Mouse (Mus musculus): Measurements from ENCODE around the gene Mrpl48. TPM values are rescaled to one million over a fixed set of nuclear protein-coding genes. Genes with fewer than 3 reads are reported as not detected.

Mrpl48 gene
- total and polyA plus RNA-seq, 3 experiments: 39.5 to 67.3 TPM; not detected in 1

GRCm38 (mm10) chr7:100578794-100579193 is 29.3 kb downstream of the Mrpl48 start:
- no peaks in the 10 kb centered on the region for H3K27me3 ChIP-seq (ENCODE audit: control insufficient read depth in 1 of 2, insufficient read depth in 2 of 2, low read length in 2 of 2)
- H3K36me3 ChIP-seq (ENCODE audit: control insufficient read depth in 1 of 2, insufficient read depth in 2 of 2, low read length in 2 of 2): peaks cover 0 to 11% of the 10 kb centered on the region in 2 experiments; a peak in 2 of 4 replicates
- H3K9ac ChIP-seq (ENCODE audit: control insufficient read depth, low read depth, low read length, poor library complexity, severe bottlenecking): no peak overlapping the region
- peaks cover 2% of the 10 kb centered on the region in 2 experiments; a peak in 3 of 4 replicates for H3K4me1 ChIP-seq (ENCODE audit: control insufficient read depth in 1 of 2, insufficient read depth in 2 of 2, low read length in 2 of 2)
- H3K9me3 ChIP-seq (replicated peaks; ENCODE audit: insufficient read depth, low read length): no peaks in the 10 kb centered on the region
- H3K4me3 ChIP-seq (ENCODE audit: control insufficient read depth in 1 of 2, insufficient read depth in 1 of 2, low read depth in 2 of 2, low read length in 2 of 2): no peak overlapping the region
- no peak overlapping the region for H3K27ac ChIP-seq (ENCODE audit: control insufficient read depth, low read depth, low read length)
- no peak for DNase-seq (ENCODE audit: low read depth, low spot score)
- peaks cover 1% of the 10 kb centered on the region for H3K79me2 ChIP-seq (ENCODE audit: control insufficient read depth, insufficient read depth, low read length, poor library complexity)
- no peak for TF ChIP-seq TCF12 (IDR thresholded peaks at IDR 0.05; ENCODE audit: low read depth, low read length)

- H3K36me3 ChIP-seq (ENCODE audit: control insufficient read depth in 1 of 2, insufficient read depth in 2 of 2, low read length in 2 of 2): peaks cover 0 to 22% of the 10 kb centered on the region in 2 experiments; a peak in 2 of 4 replicates
- no peak overlapping the region for H3K27ac ChIP-seq (ENCODE audit: control insufficient read depth, low read depth, low read length)
- H3K79me2 ChIP-seq (ENCODE audit: control insufficient read depth, insufficient read depth, low read length, poor library complexity): peaks cover 1% of the 10 kb centered on the region; the same call in 1 of the 2 replicates
- no peak for DNase-seq (ENCODE audit: low read depth, low spot score)
- peaks cover 12 to 16% of the 10 kb centered on the region in 2 experiments; a peak in 3 of 4 replicates for H3K4me1 ChIP-seq (ENCODE audit: control insufficient read depth in 1 of 2, insufficient read depth in 2 of 2, low read length in 2 of 2)
- H3K9ac ChIP-seq (ENCODE audit: control insufficient read depth, low read depth, low read length, poor library complexity, severe bottlenecking): no peak overlapping the region
- H3K4me3 ChIP-seq (ENCODE audit: control insufficient read depth in 1 of 2, insufficient read depth in 1 of 2, low read depth in 2 of 2, low read length in 2 of 2): no peak overlapping the region
- H3K27me3 ChIP-seq (ENCODE audit: control insufficient read depth in 1 of 2, insufficient read depth in 2 of 2, low read length in 2 of 2): no peaks in the 10 kb centered on the region
- TF ChIP-seq JUND (IDR thresholded peaks at IDR 0.05; ENCODE audit: low read depth, low read length) (no peak), EP300 (IDR thresholded peaks at IDR 0.05; ENCODE audit: low read depth in 1 of 2, low read length in 2 of 2) (no peak), HCFC1 (IDR thresholded peaks at IDR 0.05; ENCODE audit: low read depth, low read length) (no peak), BHLHE40 (IDR thresholded peaks at IDR 0.05; ENCODE audit: borderline replicate concordance, low read depth, low read length) (no peak), ZKSCAN1 (IDR thresholded peaks at IDR 0.05; ENCODE audit: low read depth, low read length) (no peak), SMC3 (IDR thresholded peaks at IDR 0.05; ENCODE audit: low read depth, low read length) (no peak), MAZ (IDR thresholded peaks at IDR 0.05; ENCODE audit: low read depth, low read length) (no peak), CTCF (IDR thresholded peaks at IDR 0.05 in 2 of 3, conservative IDR thresholded peaks at IDR 0.05 in 1 of 3; ENCODE audit: control insufficient read depth in 1 of 3, insufficient read depth in 1 of 3, low read depth in 2 of 3, low read length in 3 of 3, poor library complexity in 1 of 3, severe bottlenecking in 1 of 3) (no peak), MXI1 (IDR thresholded peaks at IDR 0.05; ENCODE audit: low read depth, low read length) (no peak), UBTF (IDR thresholded peaks at IDR 0.05; ENCODE audit: borderline replicate concordance, insufficient read depth, low read depth, low read length) (no peak), POLR2A (IDR thresholded peaks at IDR 0.05; ENCODE audit: control insufficient read depth in 1 of 2, insufficient read depth in 1 of 2, low read depth in 1 of 2, low read length in 2 of 2, poor library complexity in 1 of 2) (no peak), NELFE (IDR thresholded peaks at IDR 0.05; ENCODE audit: low read depth, low read length) (no peak)
- H3K9me3 ChIP-seq (replicated peaks; ENCODE audit: insufficient read depth, low read length): no peaks in the 10 kb centered on the region
Observed at GRCm38 (mm10) chr7:100572704-100573103, 35.4 kb downstream of the Mrpl48 start.

GRCm38 (mm10) chr7:100572061-100572460 is 36.0 kb downstream of the Mrpl48 start:
- Histone ChIP-seq H3K36me3 (ENCODE audit: control insufficient read depth in 1 of 2, insufficient read depth in 2 of 2, low read length in 2 of 2) (peaks cover 0 to 22% of the 10 kb centered on the region in 2 experiments; a peak in 2 of 4 replicates), H3K79me2 (ENCODE audit: control insufficient read depth, insufficient read depth, low read length, poor library complexity) (peaks cover under 1% of the 10 kb centered on the region; the same call in 1 of the 2 replicates), H3K4me3 (ENCODE audit: control insufficient read depth in 1 of 2, insufficient read depth in 1 of 2, low read depth in 2 of 2, low read length in 2 of 2) (no peak overlapping the region), H3K4me1 (ENCODE audit: control insufficient read depth in 1 of 2, insufficient read depth in 2 of 2, low read length in 2 of 2) (peaks cover 12 to 16% of the 10 kb centered on the region in 2 experiments; a peak in 3 of 4 replicates), H3K9me3 (replicated peaks; ENCODE audit: insufficient read depth, low read length) (no peaks in the 10 kb centered on the region), H3K27me3 (ENCODE audit: control insufficient read depth in 1 of 2, insufficient read depth in 2 of 2, low read length in 2 of 2) (no peaks in the 10 kb centered on the region), H3K9ac (ENCODE audit: control insufficient read depth, low read depth, low read length, poor library complexity, severe bottlenecking) (no peak overlapping the region), H3K27ac (ENCODE audit: control insufficient read depth, low read depth, low read length) (no peak overlapping the region)
- TF ChIP-seq USF1 (IDR thresholded peaks at IDR 0.05; ENCODE audit: low read depth, low read length) (no peak), SMC3 (IDR thresholded peaks at IDR 0.05; ENCODE audit: low read depth, low read length) (no peak), ETS1 (IDR thresholded peaks at IDR 0.05; ENCODE audit: low read depth, low read length) (no peak), TCF12 (IDR thresholded peaks at IDR 0.05; ENCODE audit: low read depth, low read length) (no peak), HCFC1 (IDR thresholded peaks at IDR 0.05; ENCODE audit: low read depth, low read length) (no peak), KAT2A (conservative IDR thresholded peaks at IDR 0.05; ENCODE audit: low read depth, low read length) (no peak), BHLHE40 (IDR thresholded peaks at IDR 0.05; ENCODE audit: borderline replicate concordance, low read depth, low read length) (no peak), MYB (IDR thresholded peaks at IDR 0.05; ENCODE audit: low read depth, low read length) (no peak), CHD2 (IDR thresholded peaks at IDR 0.05; ENCODE audit: low read length) (no peak), POLR2AphosphoS2 (IDR thresholded peaks at IDR 0.05; ENCODE audit: low read length) (no peak), MAZ (IDR thresholded peaks at IDR 0.05; ENCODE audit: low read depth, low read length) (no peak), EP300 (IDR thresholded peaks at IDR 0.05; ENCODE audit: low read depth in 1 of 2, low read length in 2 of 2) (no peak), NELFE (IDR thresholded peaks at IDR 0.05; ENCODE audit: low read depth, low read length) (no peak), MEF2A (IDR thresholded peaks at IDR 0.05; ENCODE audit: extremely low read depth, insufficient replicate concordance, low read depth, low read length, poor library complexity, severe bottlenecking) (no peak)
- no peak for DNase-seq (ENCODE audit: low read depth, low spot score)
